Mouse (Mus musculus) limb, embryonic 10.5 days (tissue): ENCODE data around the gene Gm20662. TPM values are rescaled to one million over a fixed set of nuclear protein-coding genes. Genes with fewer than 3 reads are reported as not detected.

ENCODE experiments used
- DNase-seq: peaks from one replicate; pipeline ENCODE4 v3.0.0-alpha.2; 2017; ENCODE audit warnings: low spot score
- H3K27ac ChIP-seq: fragments of 300-500 bp; sonication (generic); 2 replicates; pipeline ENCODE4 v1.5.1; 2016; ENCODE audit warnings: mild to moderate bottlenecking
- H3K27me3 ChIP-seq: fragments of 300-500 bp; sonication (generic); 2 replicates; pipeline ENCODE4 v1.6.1; 2016; ENCODE audit warnings: low read depth, mild to moderate bottlenecking; ENCODE audit not compliant: poor library complexity, severe bottlenecking
- H3K36me3 ChIP-seq: fragments of 300-500 bp; sonication (generic); 2 replicates; pipeline ENCODE4 v1.6.1; 2016; ENCODE audit warnings: mild to moderate bottlenecking, moderate library complexity
- H3K4me1 ChIP-seq: fragments of 300-500 bp; sonication (generic); 2 replicates; pipeline ENCODE4 v1.6.1; 2016
- H3K4me3 ChIP-seq: fragments of 300-500 bp; sonication (generic); 2 replicates; pipeline ENCODE4 v1.5.1; 2016; ENCODE audit warnings: mild to moderate bottlenecking, moderate library complexity
- H3K9me3 ChIP-seq: fragments of 300-500 bp; sonication (generic); replicated peaks from 2 replicates; pipeline ENCODE4 v1.6.1; 2016; ENCODE audit warnings: mild to moderate bottlenecking
- WGBS: fragments of 180-500 bp; shearing (Covaris S2); methylation state at CpG from one replicate; pipeline ENCODE4 v1.1.7; 2016; 5-methylcytosine and 5-hydroxymethylcytosine counted together
- polyA plus RNA-seq: library from polyadenylated mRNA; unstranded; fragments of >200 nt; fragmentation: Nextera tagmentation; extraction: Ambion mirVana; gene quantifications from 2 replicates; pipeline ENCODE4 v1.2.1, GENCODE M21; 2016

Gm20662 gene
- polyA plus RNA-seq, 1 experiment from 2014 or later = 0.93 TPM

DNA sequence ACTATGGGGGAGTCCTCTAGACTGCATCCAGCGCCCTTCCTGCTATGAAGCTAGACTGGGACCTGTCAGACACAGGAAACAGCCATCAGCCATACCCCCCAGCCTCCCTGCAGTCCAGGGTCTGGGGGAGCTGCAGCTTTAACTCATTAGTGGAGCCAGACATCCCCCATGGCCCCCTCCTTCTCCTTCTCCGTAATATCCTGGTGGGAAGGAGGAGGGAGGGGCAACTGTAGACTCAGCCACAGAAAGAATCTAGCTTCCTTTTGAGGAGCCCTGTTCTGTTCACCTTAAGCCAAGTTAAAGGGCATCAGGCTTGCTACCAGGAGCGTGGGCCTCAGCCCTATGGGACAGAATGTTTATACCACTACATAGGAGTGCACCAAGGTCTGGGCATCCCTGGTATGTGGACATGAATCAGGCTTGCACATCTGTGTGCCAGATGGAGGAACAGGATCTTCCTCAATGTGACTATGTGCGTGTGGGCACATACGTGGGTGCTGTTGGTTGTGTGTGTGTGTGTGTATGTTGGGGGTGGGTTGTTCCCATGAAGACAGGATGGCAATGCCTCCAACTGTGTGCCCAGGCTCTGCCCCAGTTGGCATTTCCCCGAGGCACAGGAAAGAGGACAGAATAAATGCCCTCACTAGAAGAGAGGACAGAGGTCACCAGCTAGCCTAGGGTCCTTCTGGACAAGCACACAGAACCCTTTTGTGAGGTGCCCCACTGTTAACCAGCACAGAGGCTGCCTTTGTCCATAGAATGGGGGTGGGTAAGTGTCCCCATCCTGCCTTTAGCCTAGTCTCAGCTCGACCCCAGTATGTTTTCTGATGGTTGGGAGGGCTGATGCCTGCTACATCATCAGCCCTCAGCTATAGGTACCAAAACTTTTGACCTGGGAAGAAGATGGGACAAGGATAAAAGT, 14.2 kb upstream of the Gm20662 start:
- WGBS = 9% methylated on average over 7 of the region's 7 CpGs
- Histone ChIP-seq H3K27me3 (no peaks in the 10 kb centered on the region), H3K9me3 (no peaks in the 10 kb centered on the region), H3K27ac (peak overlapping the region; percentile 98), H3K4me3 (peak overlapping the region; percentile 83), H3K36me3 (peaks cover 40% of the 10 kb centered on the region), H3K4me1 (peaks cover 82% of the 10 kb centered on the region)
- peak; percentile 89 for DNase-seq

DNA sequence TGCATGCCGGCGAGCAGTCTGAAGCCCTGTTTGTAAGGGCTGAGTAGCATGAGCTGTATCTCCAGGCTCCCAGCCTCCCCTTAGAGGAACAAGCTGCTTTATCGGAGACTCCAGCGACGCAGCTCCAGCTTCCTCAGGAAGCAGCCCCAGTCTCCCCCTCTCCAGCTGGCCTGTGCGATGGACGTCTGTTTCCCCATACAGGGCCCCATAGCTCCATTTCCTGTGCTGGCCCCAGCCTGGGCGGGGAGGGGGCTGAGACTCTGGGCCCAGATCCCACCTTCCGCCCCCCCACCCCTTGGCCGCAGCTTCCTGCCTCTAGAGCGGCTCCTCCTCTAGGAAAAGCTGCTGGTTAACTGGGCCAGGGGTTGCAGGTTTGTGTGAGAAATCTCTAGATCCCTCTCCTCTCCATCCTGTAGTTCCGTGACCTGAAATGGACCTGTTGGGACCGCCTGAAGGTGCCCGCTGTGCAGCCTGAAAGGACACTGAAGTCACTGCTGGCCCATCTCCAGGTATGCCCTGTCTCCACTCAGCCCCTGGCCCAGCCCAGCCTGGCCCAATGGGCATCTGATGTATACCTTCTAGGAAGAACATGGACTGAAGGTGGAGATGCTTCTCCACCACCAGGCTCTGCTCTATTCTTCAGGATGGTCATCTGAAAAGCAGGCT, 13.3 kb upstream of the Gm20662 start, which contains the start of gene Gm20661:
Gm20661 (plus strand) TSS at position 378 of the 666 bp plus-strand sequence.
- DNase-seq = peak; percentile 93
- Histone ChIP-seq H3K36me3 (peaks cover 40% of the 10 kb centered on the region), H3K9me3 (no peaks in the 10 kb centered on the region), H3K27me3 (no peaks in the 10 kb centered on the region), H3K4me1 (peaks cover 83% of the 10 kb centered on the region), H3K27ac (peak within 1 kb of the TSS; percentile 98), H3K4me3 (peak within 1 kb of the TSS; percentile 83)
- WGBS = 16% methylated on average over 14 of the region's 14 CpGs

- Histone ChIP-seq H3K36me3 (peaks cover 40% of the 10 kb centered on the region), H3K4me3 (peak overlapping the region; percentile 83), H3K9me3 (no peaks in the 10 kb centered on the region), H3K4me1 (peaks cover 86% of the 10 kb centered on the region), H3K27me3 (no peaks in the 10 kb centered on the region), H3K27ac (peak overlapping the region; percentile 98)
- WGBS = 1% methylated on average over 4 of the region's 4 CpGs
- DNase-seq = peak; percentile 88
Observed at GRCm38 (mm10) chr9:107983421-107983890, 12.7 kb upstream of the Gm20662 start.

- peak; percentile 53 for DNase-seq
Observed at GRCm38 (mm10) chr9:107984052-107984753, 11.9 kb upstream of the Gm20662 start.

DNA sequence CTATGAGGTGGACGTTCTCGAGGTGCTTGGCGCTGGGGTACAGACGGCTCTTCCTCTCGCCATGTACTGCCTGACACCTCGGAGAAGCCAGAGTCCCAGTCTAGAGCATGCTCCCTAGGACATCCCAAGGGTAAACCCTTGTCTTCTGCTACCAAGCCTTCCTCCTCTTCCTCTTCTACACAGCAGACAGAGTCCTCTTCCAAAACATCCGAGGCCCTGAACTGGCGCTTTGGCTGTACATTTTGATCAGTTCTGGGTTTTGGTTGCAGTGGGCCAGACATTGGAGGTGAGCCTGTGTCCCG, 11.4 kb upstream of the Gm20662 start:
- Histone ChIP-seq H3K36me3 (peaks cover 31% of the 10 kb centered on the region), H3K4me1 (peaks cover 75% of the 10 kb centered on the region), H3K9me3 (no peaks in the 10 kb centered on the region), H3K27ac (peak overlapping the region; percentile 98), H3K27me3 (no peaks in the 10 kb centered on the region), H3K4me3 (peak overlapping the region; percentile 83)
- WGBS = 43% methylated on average over 9 of the region's 9 CpGs
- no peak for DNase-seq

More at GRCm38 (mm10) chr9:107984052-107984753, 11.9 kb upstream of the Gm20662 start:
- Histone ChIP-seq H3K9me3 (no peaks in the 10 kb centered on the region), H3K4me3 (peak overlapping the region; percentile 83), H3K27me3 (no peaks in the 10 kb centered on the region), H3K27ac (peak overlapping the region; percentile 98), H3K36me3 (peaks cover 34% of the 10 kb centered on the region), H3K4me1 (peaks cover 80% of the 10 kb centered on the region)
- WGBS = 37% methylated on average over 19 of the region's 19 CpGs

DNA sequence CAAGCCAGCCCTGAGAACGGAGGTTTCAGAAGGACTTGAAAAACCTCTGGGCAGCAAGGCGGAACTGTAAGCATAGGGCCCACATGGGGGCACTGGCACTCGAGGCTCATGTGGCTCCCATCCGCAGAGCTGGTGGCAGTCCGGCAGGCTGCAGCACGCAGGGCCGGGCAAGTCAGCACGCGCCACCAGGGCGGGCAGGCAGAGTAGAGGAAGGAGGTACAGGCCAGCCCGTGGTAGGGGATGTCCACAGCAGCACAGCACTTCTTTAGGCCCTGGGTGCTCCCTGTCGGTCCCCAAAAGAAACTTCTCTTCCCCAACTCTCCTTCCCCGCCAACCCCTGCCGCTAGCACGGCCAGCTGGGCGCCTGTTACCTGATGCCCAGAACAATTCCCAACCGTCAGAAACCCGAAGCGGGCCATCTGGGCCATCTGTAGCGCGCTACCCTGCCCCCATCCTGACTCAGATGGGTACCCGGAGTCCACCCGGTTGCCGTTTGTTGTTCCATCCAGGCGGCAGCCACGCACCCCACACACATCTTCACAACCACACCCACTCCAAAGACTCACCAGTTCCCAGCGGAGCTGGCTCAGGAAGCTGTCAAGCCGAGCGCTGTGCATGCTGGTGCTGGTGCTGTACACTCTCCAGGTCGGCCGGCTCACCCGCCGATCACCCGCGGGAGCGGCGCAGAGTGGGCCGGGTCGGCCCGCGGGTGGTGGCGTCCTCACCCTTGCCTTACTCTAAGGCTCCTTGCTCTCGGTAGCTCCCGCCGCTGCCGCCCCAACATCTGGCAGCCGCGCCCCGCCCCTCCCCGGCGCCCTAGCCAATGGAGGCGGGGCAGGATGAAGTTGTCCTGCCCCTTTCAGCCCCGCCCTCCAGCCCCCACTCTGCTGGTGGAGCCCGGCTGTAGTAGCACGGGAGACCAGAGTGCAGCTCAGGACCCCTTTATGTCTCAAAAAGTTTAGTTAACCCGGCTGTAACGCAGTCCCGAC, 10.7 kb upstream of the Gm20662 start, which contains the start of gene Inka1:
Inka1 (minus strand) TSS at position 749 of the 989 bp plus-strand sequence.
- peaks cover 68% of the 10 kb centered on the region for H3K4me1 ChIP-seq
- peak within 1 kb of the TSS; percentile 98 for H3K27ac ChIP-seq
- DNase-seq = peak; percentile 96
- H3K9me3 ChIP-seq = no peaks in the 10 kb centered on the region
- peaks cover 24% of the 10 kb centered on the region for H3K36me3 ChIP-seq
- no peaks in the 10 kb centered on the region for H3K27me3 ChIP-seq
- H3K4me3 ChIP-seq = peak within 1 kb of the TSS; percentile 83
- WGBS = under 1% methylated on average over 58 of the region's 58 CpGs

DNA sequence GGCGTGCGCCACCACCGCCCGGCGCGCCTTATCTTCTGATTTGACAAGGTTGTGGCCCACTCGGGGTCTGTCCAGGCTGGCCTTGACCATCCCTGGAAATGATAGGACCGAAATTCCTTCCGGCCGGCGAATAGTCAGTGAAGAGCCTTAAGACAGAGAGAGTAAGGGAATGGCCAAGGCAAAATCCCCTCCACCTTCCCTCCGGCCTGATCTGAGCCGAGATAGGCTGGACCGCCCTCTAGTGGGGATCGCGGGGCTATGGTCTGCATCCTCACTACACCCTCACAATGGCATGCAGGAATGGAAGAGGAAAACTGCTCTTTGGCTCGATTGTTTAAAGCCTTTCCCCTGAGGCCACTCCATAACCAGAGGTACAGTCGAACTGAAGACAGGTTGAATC, 9.8 kb upstream of the Gm20662 start:
- Histone ChIP-seq H3K9me3 (no peaks in the 10 kb centered on the region), H3K27ac (peak overlapping the region; percentile 98), H3K4me1 (peaks cover 59% of the 10 kb centered on the region), H3K36me3 (peaks cover 24% of the 10 kb centered on the region), H3K27me3 (no peaks in the 10 kb centered on the region), H3K4me3 (peak overlapping the region; percentile 83)
- 5% methylated on average over 18 of the region's 18 CpGs for WGBS
- peak; percentile 89 for DNase-seq

DNA sequence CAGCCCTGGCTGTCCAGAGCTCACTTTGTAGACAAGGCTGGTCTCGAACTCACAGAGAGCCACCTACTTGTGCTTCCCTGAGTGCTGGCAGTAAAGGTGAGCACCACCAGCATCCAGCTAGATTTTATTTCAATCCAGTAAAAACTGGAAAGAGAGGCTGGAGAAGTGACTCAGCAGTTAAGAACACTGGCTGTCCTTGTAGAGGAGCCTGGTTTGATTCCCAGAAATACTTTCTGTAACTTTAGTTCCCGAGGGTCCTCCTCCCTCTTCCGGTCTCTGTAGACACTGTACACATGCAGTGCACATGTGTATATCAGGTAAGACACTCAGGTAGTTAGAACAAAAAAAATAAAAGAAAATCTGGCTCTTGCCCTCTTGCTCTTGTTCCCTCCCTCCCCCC, 8.2 kb upstream of the Gm20662 start:
- Histone ChIP-seq H3K36me3 (peaks cover 20% of the 10 kb centered on the region), H3K4me1 (peaks cover 43% of the 10 kb centered on the region), H3K4me3 (no peak overlapping the region), H3K27ac (peak overlapping the region; percentile 69; the same call in 1 of the 2 replicates), H3K9me3 (no peaks in the 10 kb centered on the region), H3K27me3 (no peaks in the 10 kb centered on the region)
- 84% methylated on average over 3 of the region's 3 CpGs for WGBS
- DNase-seq = no peak

- Histone ChIP-seq H3K4me1 (peaks cover 11% of the 10 kb centered on the region), H3K4me3 (no peak within 1 kb of the TSS), H3K36me3 (no peaks in the 10 kb centered on the region), H3K27me3 (no peaks in the 10 kb centered on the region), H3K9me3 (no peaks in the 10 kb centered on the region), H3K27ac (no peak within 1 kb of the TSS)
- 68% methylated on average over 2 of the region's 2 CpGs for WGBS
- no peak for DNase-seq
Observed at GRCm38 (mm10) chr9:107992197-107992596, 4.0 kb upstream of the Gm20662 start, which contains the start of gene Cdhr4. Gene Cdhr4 (plus strand): TSS chr9:107992497.

DNA sequence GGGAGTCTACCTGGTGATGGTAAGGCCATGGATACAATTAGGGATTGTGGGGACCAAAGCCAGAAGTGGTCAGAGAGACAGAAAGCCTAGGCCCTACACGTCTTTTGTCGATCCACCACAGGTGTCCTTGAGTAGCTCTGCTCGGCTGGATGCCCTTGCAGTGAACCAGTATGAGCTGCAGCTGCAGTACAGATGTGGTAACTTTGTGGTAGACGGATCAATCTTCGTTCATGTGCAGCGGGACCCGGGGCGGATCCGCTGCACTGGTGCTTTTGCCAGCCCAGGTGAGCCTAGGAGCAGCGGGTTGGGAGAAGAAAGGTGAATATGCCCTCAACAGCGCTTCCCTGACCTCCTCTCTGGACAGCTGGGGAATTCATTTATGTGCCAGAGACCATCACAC, 3.1 kb upstream of the Gm20662 start:
- H3K4me1 ChIP-seq = peaks cover 9% of the 10 kb centered on the region
- H3K27ac ChIP-seq = no peak overlapping the region
- no peaks in the 10 kb centered on the region for H3K36me3 ChIP-seq
- no peaks in the 10 kb centered on the region for H3K27me3 ChIP-seq
- no peak overlapping the region for H3K4me3 ChIP-seq
- 90% methylated on average over 11 of the region's 11 CpGs for WGBS
- H3K9me3 ChIP-seq = no peaks in the 10 kb centered on the region
- no peak for DNase-seq

GRCm38 (mm10) chr9:107994464-107994863, 1.7 kb upstream of the Gm20662 start:
- WGBS = 57% methylated on average over 2 of the region's 2 CpGs
- DNase-seq = no peak
- Histone ChIP-seq H3K4me3 (no peak overlapping the region), H3K9me3 (no peaks in the 10 kb centered on the region), H3K27me3 (no peaks in the 10 kb centered on the region), H3K27ac (no peak overlapping the region), H3K4me1 (0 out of 2 replicates have a peak, but pooled peaks cover 3% of the 10 kb centered on the region), H3K36me3 (no peaks in the 10 kb centered on the region)
